Mouse (Mus musculus) hindbrain, embryonic 11.5 days (tissue): ENCODE measurements at regions not wholly inside any gene's neighbourhood (a gene's known extent, or its start where the extent isn't known, plus 50 kb on each side); places are given as distances from the start of the nearest gene placed in this dataset.

Experiments
- ATAC-seq: fragments of 200-750 bp; cut with Nextera tagmentation; 2 replicates; pipeline ENCODE4 v1.8.0; 2017; ENCODE audit warnings: mild to moderate bottlenecking, moderate TSS enrichment, moderate library complexity; ENCODE audit not compliant: low FRiP score
- DNase-seq: peaks from one replicate; pipeline ENCODE4 v3.0.0-alpha.2; 2015; ENCODE audit warnings: low spot score
- H3K27ac ChIP-seq: fragments of 300-500 bp; sonication (generic); 2 replicates; pipeline ENCODE4 v1.5.1; 2014; ENCODE audit warnings: mild to moderate bottlenecking, low read depth, low read length
- H3K27me3 ChIP-seq: fragments of 300-500 bp; sonication (generic); 2 replicates; pipeline ENCODE4 v1.6.1; 2014; ENCODE audit warnings: mild to moderate bottlenecking, low read length, moderate library complexity, mixed read lengths; ENCODE audit not compliant: control insufficient read depth, insufficient read depth
- H3K36me3 ChIP-seq: fragments of 300-500 bp; sonication (generic); 2 replicates; pipeline ENCODE4 v1.6.1; 2014; ENCODE audit warnings: mild to moderate bottlenecking, low read length, moderate library complexity, mixed read lengths; ENCODE audit not compliant: control insufficient read depth, insufficient read depth
- H3K4me1 ChIP-seq: fragments of 300-500 bp; sonication (generic); replicated peaks from 2 replicates; pipeline ENCODE4 v1.6.1; 2014; ENCODE audit warnings: low read length, mixed read lengths; ENCODE audit not compliant: control insufficient read depth, insufficient read depth
- H3K4me2 ChIP-seq: fragments of 300-500 bp; sonication (generic); replicated peaks from 2 replicates; pipeline ENCODE4 v1.6.1; 2014; ENCODE audit warnings: mild to moderate bottlenecking, low read depth, low read length
- H3K4me3 ChIP-seq: fragments of 300-500 bp; sonication (generic); 2 replicates; pipeline ENCODE4 v1.5.1; 2014; ENCODE audit warnings: low read depth, low read length
- H3K9ac ChIP-seq: fragments of 300-500 bp; sonication (generic); 2 replicates; pipeline ENCODE4 v1.6.1; 2014; ENCODE audit warnings: low read depth, low read length
- H3K9me3 ChIP-seq: fragments of 300-500 bp; sonication (generic); 2 replicates; pipeline ENCODE4 v1.6.1; 2016; ENCODE audit warnings: low read length; ENCODE audit not compliant: control insufficient read depth
- WGBS: fragments of 180-500 bp; shearing (Covaris S2); extraction: QIAGEN DNeasy Blood & Tissue Kit; methylation state at CpG from one replicate; pipeline ENCODE4 v1.1.7; 2014; 5-methylcytosine and 5-hydroxymethylcytosine counted together

DNA sequence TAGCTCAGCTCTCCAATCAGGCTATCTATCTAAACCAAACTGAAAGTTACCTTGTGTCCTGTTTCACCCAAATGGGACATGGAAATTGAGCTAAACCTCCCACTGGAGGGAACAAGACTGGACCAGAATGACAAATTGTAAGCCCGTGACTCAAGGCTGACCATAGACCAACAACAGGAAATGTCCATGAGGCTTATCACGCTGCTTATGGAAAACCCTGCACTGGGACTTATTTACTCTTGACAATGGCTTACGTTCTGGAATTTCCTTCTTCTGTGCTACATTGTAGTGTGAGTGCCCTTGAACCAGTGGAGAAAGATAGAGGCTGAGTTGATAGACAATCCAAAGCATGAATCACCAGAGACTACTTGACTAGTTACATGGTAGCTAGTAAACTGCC lies 87.5 kb upstream of the Phactr1 start:
- WGBS, result 90% methylated on average over 3 of the region's 3 CpGs
- Histone ChIP-seq H3K4me2 (no peak overlapping the region), H3K36me3 (no peaks in the 10 kb centered on the region), H3K4me3 (no peak overlapping the region), H3K27me3 (no peaks in the 10 kb centered on the region), H3K9me3 (no peaks in the 10 kb centered on the region), H3K27ac (no peak overlapping the region), H3K4me1 (no peaks in the 10 kb centered on the region), H3K9ac (no peak overlapping the region)
- no peak for DNase-seq
- ATAC-seq, result no peak

DNA sequence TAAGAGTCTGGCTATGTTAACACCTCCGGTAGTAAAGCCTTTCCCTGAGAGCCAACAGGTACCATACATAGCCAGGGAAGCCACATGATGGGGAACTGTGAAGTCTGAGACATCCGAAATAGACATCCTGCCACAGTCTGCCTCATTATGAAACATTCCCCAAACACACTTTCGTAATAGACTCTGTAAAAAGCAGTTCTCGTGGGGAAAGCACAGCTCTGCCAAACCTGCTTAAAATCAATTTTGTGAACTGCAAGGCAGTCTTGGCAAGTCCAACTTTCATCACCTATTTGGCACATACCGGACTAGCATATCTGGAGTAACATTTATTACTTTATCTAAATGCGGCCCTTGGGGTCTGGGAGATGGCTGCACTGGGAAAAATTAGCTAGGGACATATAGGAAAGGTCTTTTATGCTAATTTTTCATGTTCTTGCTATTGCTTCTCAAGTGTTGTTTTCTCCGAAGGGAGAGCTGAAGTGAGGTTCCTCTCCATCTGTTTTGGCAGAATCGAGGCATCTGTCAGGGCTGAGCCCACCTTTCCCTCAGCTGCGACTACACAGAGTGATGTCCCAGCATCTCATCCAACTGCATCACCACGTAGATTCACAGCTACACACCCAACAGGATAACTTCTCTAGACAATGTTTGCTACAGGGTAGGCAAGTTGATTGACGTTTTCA lies 86.8 kb upstream of the Phactr1 start:
- Histone ChIP-seq H3K4me1 (no peaks in the 10 kb centered on the region), H3K4me2 (no peak overlapping the region), H3K4me3 (no peak overlapping the region), H3K9me3 (no peaks in the 10 kb centered on the region), H3K36me3 (no peaks in the 10 kb centered on the region), H3K9ac (no peak overlapping the region), H3K27ac (no peak overlapping the region), H3K27me3 (no peaks in the 10 kb centered on the region)
- DNase-seq (no peak), ATAC-seq (no peak)
- 86% methylated on average over 11 of the region's 11 CpGs for WGBS

DNA sequence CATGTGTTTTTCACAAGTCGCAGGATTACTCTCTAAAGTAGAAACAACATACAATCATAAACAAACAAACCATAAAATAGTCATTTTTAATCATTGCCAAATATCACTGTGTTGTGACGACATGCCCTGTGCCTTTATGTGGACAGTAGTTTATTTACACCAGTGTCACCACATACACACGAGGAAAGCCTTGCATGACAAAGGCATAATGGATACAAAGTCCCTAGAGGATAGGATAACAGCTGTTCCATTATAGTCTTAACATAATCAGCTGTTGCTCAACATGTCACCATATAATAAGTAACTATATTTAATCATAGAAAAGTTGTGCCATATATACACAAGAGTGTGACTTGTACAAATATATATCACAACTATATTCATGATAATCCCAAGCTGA lies 85.2 kb upstream of the Phactr1 start:
- Histone ChIP-seq H3K27me3 (no peaks in the 10 kb centered on the region), H3K9ac (no peak overlapping the region), H3K4me2 (no peak overlapping the region), H3K4me3 (no peak overlapping the region), H3K36me3 (no peaks in the 10 kb centered on the region), H3K27ac (no peak overlapping the region), H3K4me1 (no peaks in the 10 kb centered on the region), H3K9me3 (no peaks in the 10 kb centered on the region)
- ATAC-seq (no peak), DNase-seq (no peak)
- 66% methylated on average over 3 of the region's 3 CpGs for WGBS

DNA sequence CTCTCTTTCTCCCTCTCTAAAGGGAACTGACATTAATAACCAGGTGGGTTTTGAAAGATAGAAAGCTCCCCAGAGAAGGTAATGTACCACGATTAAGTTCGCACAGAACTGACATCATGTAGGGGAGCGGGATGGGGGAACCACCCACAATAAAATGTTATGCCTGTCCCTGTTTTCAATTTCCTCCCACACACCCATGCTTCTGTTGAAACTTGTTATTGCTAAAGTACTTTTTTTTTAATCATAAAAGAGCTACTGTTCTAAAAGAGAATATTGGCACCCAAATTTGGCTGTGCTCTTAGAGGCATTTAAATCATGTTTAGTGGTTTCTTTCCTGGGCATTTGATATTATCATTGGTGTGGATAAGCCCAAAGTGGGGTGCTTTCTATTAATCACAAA lies 82.6 kb upstream of the Phactr1 start:
- 88% methylated on average over 3 of the region's 3 CpGs for WGBS

DNA sequence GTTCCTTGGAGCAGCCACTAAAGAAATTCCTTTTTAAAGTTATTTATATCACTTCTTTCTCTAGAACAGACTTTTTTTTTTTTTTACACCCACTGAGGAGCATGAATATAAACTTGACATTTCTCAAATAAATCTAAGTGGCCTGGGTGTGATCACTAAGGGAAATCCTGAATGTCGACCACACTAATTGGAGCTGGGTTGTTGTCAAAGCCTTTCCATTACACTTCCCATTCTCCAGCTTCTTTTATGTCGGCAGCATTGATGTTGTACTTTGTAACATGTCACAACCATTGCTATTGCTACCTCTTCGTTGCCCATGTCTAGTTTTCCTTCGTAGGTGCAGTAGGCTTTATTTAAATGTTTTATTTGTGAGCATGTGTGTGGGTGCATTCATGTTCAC lies 77.1 kb upstream of the Phactr1 start:
- 89% methylated on average over 4 of the region's 4 CpGs for WGBS
- no peak overlapping the region for H3K9ac ChIP-seq
- no peak overlapping the region for H3K27ac ChIP-seq
- no peaks in the 10 kb centered on the region for H3K9me3 ChIP-seq
- DNase-seq, result no peak
- H3K4me2 ChIP-seq, result no peak overlapping the region
- H3K4me3 ChIP-seq, result no peak overlapping the region
- no peaks in the 10 kb centered on the region for H3K27me3 ChIP-seq
- no peaks in the 10 kb centered on the region for H3K36me3 ChIP-seq
- no peaks in the 10 kb centered on the region for H3K4me1 ChIP-seq
- ATAC-seq, result no peak

More for the DNA sequence above, 82.6 kb upstream of the Phactr1 start:
- H3K4me1 ChIP-seq, result no peaks in the 10 kb centered on the region
- H3K36me3 ChIP-seq, result no peaks in the 10 kb centered on the region
- DNase-seq (no peak), ATAC-seq (no peak)
- H3K27me3 ChIP-seq, result no peaks in the 10 kb centered on the region
- H3K4me3 ChIP-seq, result no peak overlapping the region
- H3K4me2 ChIP-seq, result no peak overlapping the region
- H3K9me3 ChIP-seq, result no peaks in the 10 kb centered on the region
- H3K9ac ChIP-seq, result no peak overlapping the region
- no peak overlapping the region for H3K27ac ChIP-seq

DNA sequence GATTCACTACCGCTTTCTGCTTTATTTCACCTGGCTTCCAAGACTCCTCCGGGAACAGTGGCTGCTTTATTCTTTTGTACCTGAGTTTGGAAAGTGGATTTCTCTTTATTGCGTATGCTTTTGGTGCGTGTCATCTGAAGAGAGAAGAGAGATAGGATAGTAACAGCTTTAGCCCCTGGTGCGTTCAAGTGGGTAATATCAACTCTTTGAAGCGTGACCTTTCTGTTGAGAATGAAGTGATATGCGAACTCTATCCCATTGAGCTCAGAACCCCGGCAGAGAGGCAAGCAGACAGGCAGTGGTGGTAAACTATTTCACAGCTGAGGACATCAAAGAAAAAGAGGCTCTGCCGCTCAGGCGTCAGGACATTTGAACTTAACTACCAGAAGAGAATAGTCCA lies 72.7 kb upstream of the Phactr1 start:
- no peak overlapping the region for H3K9ac ChIP-seq
- no peaks in the 10 kb centered on the region for H3K36me3 ChIP-seq
- no peak overlapping the region for H3K4me3 ChIP-seq
- H3K4me2 ChIP-seq, result no peak overlapping the region
- DNase-seq (no peak), ATAC-seq (no peak)
- no peaks in the 10 kb centered on the region for H3K27me3 ChIP-seq
- no peak overlapping the region for H3K27ac ChIP-seq
- H3K9me3 ChIP-seq, result no peaks in the 10 kb centered on the region
- whole genome bisulfite sequencing, result 53% methylated on average over 10 of the region's 10 CpGs
- no peaks in the 10 kb centered on the region for H3K4me1 ChIP-seq

DNA sequence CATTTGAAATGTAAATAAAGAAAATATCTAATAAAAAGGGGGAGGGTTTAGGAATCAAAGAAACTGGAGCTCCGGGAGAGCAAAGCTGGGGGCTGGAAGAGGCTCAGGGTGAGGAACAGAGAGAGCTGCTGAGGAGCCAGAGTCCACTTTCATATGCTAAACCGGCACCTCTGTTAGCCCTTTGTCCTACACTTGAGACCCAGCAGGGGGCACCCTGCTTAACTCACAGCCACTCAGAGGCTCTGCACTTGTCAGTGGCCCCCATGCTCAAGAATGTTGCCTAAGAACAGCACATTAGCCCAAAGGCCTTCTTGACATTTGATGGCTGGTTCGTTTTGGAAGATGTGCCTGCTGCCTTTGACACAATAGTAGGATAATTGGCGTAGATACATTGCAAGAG lies 71.5 kb upstream of the Phactr1 start:
- no peaks in the 10 kb centered on the region for H3K27me3 ChIP-seq
- ATAC-seq, result no peak
- WGBS, result 17% methylated on average over 4 of the region's 4 CpGs
- no peaks in the 10 kb centered on the region for H3K4me1 ChIP-seq
- peak; percentile 58 for DNase-seq
- H3K4me3 ChIP-seq, result no peak overlapping the region
- no peak overlapping the region for H3K27ac ChIP-seq
- no peak overlapping the region for H3K9ac ChIP-seq
- no peaks in the 10 kb centered on the region for H3K9me3 ChIP-seq
- H3K4me2 ChIP-seq, result no peak overlapping the region
- H3K36me3 ChIP-seq, result no peaks in the 10 kb centered on the region

DNA sequence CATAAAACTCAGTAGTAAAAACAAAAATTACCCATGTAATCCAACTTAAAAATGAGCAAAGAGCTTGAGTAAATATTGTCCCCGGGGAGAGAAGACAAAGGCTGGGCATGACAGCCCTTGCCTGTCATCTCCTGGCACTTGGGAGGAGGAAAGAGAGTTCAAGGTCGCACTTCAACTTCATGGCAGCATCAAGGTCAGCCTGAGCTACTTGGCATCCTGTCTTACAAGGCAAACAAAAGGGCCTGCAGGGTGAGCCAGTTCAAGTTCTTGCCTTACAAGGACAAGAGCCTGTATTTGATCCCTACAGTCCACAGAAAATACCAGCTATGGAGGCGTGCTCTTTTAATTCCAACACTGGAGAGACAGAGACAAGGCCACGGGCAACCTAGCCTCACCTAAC lies 67.1 kb upstream of the Phactr1 start:
- H3K9me3 ChIP-seq, result no peaks in the 10 kb centered on the region
- WGBS, result 92% methylated on average over 4 of the region's 4 CpGs
- H3K4me1 ChIP-seq, result no peaks in the 10 kb centered on the region
- DNase-seq (no peak), ATAC-seq (no peak)
- no peaks in the 10 kb centered on the region for H3K36me3 ChIP-seq
- H3K4me2 ChIP-seq, result no peak overlapping the region
- H3K4me3 ChIP-seq, result no peak overlapping the region
- H3K9ac ChIP-seq, result no peak overlapping the region
- no peak overlapping the region for H3K27ac ChIP-seq
- no peaks in the 10 kb centered on the region for H3K27me3 ChIP-seq

DNA sequence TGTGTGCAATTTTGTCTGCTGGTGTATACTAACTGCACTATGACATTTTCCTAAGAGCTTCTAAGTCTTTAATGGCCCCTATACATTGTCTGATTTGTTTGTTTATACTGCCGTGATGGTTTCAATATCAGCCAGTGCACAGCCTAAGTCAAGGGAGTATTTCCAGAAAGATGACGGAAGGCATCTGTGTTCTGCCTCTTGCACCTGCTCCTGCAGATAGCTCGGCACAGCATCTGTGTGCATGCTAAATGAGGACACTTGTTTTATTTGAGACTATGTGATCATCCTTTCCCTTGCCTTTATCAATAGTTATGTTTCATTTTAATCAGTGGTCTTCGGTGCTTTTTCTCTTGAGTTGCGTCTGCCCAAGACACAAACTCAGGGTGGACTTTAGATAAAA lies 64.6 kb upstream of the Phactr1 start:
- DNase-seq (no peak), ATAC-seq (no peak)
- 89% methylated on average over 5 of the region's 5 CpGs for WGBS
- no peak overlapping the region for H3K4me2 ChIP-seq
- no peaks in the 10 kb centered on the region for H3K4me1 ChIP-seq
- H3K9me3 ChIP-seq, result no peaks in the 10 kb centered on the region
- no peak overlapping the region for H3K9ac ChIP-seq
- no peak overlapping the region for H3K4me3 ChIP-seq
- H3K36me3 ChIP-seq, result no peaks in the 10 kb centered on the region
- H3K27ac ChIP-seq, result no peak overlapping the region
- H3K27me3 ChIP-seq, result no peaks in the 10 kb centered on the region
